Mouse (Mus musculus) forebrain, embryonic 14.5 days (tissue): ENCODE measurements around the gene Nup35. TPM values are rescaled to one million over a fixed set of nuclear protein-coding genes. Genes with fewer than 3 reads are reported as not detected.

Experiments
- ATAC-seq: fragments of 200-750 bp; cut with Nextera tagmentation; 2 replicates; pipeline ENCODE4 v1.8.0; 2017; ENCODE audit warnings: mild to moderate bottlenecking, moderate library complexity
- DNase-seq: peaks from one replicate; pipeline ENCODE4 v3.0.0-alpha.2; 2015; ENCODE audit warnings: low spot score
- H3K27ac ChIP-seq: fragments of 300-500 bp; sonication (generic); 2 replicates; pipeline ENCODE4 v1.5.1; 2014; ENCODE audit warnings: low read depth, mild to moderate bottlenecking, control low read depth, low read length, moderate library complexity
- H3K27me3 ChIP-seq: fragments of 300-500 bp; sonication (generic); replicated peaks from 2 replicates; pipeline ENCODE4 v1.6.1; 2014; ENCODE audit warnings: low read length, control low read depth, mixed read lengths; ENCODE audit not compliant: control insufficient read depth, insufficient read depth
- H3K36me3 ChIP-seq: fragments of 300-500 bp; sonication (generic); 2 replicates; pipeline ENCODE4 v1.6.1; 2014; ENCODE audit warnings: low read length, control low read depth; ENCODE audit not compliant: control insufficient read depth, insufficient read depth
- H3K4me1 ChIP-seq: fragments of 300-500 bp; sonication (generic); 2 replicates; pipeline ENCODE4 v1.6.1; 2014; ENCODE audit warnings: antibody characterized with exemption, low read length, control low read depth; ENCODE audit not compliant: control insufficient read depth, insufficient read depth
- H3K4me2 ChIP-seq: fragments of 300-500 bp; sonication (generic); 2 replicates; pipeline ENCODE4 v1.6.1; 2014; ENCODE audit warnings: mild to moderate bottlenecking, control low read depth, low read length
- H3K4me3 ChIP-seq: fragments of 300-500 bp; sonication (generic); 2 replicates; pipeline ENCODE4 v1.5.1; 2014; ENCODE audit warnings: low read depth, low read length, control low read depth
- H3K9ac ChIP-seq: fragments of 300-500 bp; sonication (generic); 2 replicates; pipeline ENCODE4 v1.6.1; 2014; ENCODE audit warnings: mild to moderate bottlenecking, low read length, control low read depth, moderate library complexity
- H3K9me3 ChIP-seq: fragments of 300-500 bp; sonication (generic); replicated peaks from 2 replicates; pipeline ENCODE4 v1.6.1; 2016; ENCODE audit warnings: low read length, control low read depth, mixed read lengths; ENCODE audit not compliant: control insufficient read depth
- WGBS: fragments of 180-500 bp; shearing (Covaris S2); extraction: QIAGEN DNeasy Blood & Tissue Kit; methylation state at CpG from one replicate; pipeline ENCODE4 v1.1.7; 2014; 5-methylcytosine and 5-hydroxymethylcytosine counted together
- polyA plus RNA-seq: library from polyadenylated mRNA; unstranded; fragments of >200 nt; fragmentation: Nextera tagmentation; extraction: Ambion mirVana; gene quantifications from 2 replicates; pipeline ENCODE4 v1.2.1, GENCODE M21; 2014

The Nup35 gene
- polyA plus RNA-seq, 1 experiment from 2014 or later: 66.1 TPM

DNA sequence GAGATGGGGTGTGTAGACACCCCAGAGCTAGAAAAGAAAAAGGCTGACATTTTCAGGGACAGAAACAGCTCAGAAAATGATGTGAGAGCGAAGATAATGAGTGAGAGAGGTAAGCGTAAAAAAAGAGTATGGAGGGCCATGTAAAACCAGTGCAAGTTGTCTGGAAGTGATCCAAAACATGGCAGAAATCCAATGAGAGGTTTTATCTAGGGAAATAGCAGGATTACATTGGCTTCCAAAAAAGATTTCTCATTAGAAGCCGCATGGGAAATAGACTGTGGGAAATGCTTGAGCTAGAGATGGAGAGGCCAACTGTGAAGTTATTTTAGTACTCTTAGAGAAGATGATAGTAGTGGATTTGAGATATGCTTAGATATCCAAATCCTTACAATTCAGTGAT, 4.9 kb downstream of the Nup35 start:
- ATAC-seq (no peak), DNase-seq (peak; percentile 24)
- H3K4me2 ChIP-seq: no peak overlapping the region
- H3K9ac ChIP-seq: no peak overlapping the region
- H3K27ac ChIP-seq: no peak overlapping the region
- no peaks in the 10 kb centered on the region for H3K27me3 ChIP-seq
- 72% methylated on average over 3 of the region's 3 CpGs for WGBS
- H3K4me3 ChIP-seq: no peak overlapping the region
- no peaks in the 10 kb centered on the region for H3K9me3 ChIP-seq
- peaks cover 9% of the 10 kb centered on the region for H3K36me3 ChIP-seq
- H3K4me1 ChIP-seq: peaks cover 6% of the 10 kb centered on the region

GRCm38 (mm10) chr2:80624523-80624922, 7.5 kb downstream of the Nup35 start:
- ATAC-seq (no peak), DNase-seq (no peak)
- Histone ChIP-seq H3K4me1 (no peaks in the 10 kb centered on the region), H3K9me3 (no peaks in the 10 kb centered on the region), H3K4me2 (no peak overlapping the region), H3K4me3 (no peak overlapping the region), H3K27ac (no peak overlapping the region), H3K36me3 (peaks cover 9% of the 10 kb centered on the region), H3K27me3 (no peaks in the 10 kb centered on the region), H3K9ac (no peak overlapping the region)
- 92% methylated on average over 4 of the region's 4 CpGs for WGBS

DNA sequence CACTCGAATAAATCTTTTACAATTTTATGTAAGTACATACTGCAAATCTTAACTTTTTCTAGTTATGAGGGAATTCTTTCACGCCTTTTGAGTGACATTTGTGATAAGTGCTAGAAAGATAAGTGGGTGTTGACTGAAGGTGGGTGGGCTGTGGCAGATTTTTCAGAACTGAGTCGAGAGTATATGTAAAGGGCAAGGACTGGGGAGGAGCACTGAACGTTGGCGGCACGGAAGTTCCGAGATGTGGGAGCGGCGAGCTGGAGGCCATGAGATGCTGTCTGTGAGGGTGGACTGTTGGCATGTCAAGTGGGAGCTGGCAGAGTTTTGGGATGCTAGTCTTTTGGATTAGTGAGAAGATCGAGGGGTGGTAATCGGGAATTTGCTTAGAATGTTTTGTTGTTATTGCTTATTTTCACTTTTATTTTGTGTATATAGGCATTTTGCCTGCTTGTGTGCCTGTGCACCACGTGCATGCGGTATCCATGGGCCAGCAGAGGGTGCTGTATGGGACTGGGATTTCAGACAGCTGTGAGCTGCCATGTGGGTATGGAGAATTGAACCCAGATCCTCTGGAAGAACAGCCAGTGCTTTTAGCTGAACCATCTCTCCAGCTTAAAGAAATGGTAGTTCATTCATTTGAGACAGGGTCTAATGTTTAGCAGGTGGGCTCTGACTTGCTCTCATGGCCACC, 15.4 kb downstream of the Nup35 start:
- Histone ChIP-seq H3K9me3 (no peaks in the 10 kb centered on the region), H3K4me2 (no peak overlapping the region), H3K27ac (no peak overlapping the region), H3K27me3 (no peaks in the 10 kb centered on the region), H3K9ac (no peak overlapping the region), H3K4me3 (no peak overlapping the region), H3K36me3 (no peaks in the 10 kb centered on the region), H3K4me1 (no peaks in the 10 kb centered on the region)
- no peak for DNase-seq
- no peak for ATAC-seq
- WGBS: 91% methylated on average over 13 of the region's 13 CpGs

DNA sequence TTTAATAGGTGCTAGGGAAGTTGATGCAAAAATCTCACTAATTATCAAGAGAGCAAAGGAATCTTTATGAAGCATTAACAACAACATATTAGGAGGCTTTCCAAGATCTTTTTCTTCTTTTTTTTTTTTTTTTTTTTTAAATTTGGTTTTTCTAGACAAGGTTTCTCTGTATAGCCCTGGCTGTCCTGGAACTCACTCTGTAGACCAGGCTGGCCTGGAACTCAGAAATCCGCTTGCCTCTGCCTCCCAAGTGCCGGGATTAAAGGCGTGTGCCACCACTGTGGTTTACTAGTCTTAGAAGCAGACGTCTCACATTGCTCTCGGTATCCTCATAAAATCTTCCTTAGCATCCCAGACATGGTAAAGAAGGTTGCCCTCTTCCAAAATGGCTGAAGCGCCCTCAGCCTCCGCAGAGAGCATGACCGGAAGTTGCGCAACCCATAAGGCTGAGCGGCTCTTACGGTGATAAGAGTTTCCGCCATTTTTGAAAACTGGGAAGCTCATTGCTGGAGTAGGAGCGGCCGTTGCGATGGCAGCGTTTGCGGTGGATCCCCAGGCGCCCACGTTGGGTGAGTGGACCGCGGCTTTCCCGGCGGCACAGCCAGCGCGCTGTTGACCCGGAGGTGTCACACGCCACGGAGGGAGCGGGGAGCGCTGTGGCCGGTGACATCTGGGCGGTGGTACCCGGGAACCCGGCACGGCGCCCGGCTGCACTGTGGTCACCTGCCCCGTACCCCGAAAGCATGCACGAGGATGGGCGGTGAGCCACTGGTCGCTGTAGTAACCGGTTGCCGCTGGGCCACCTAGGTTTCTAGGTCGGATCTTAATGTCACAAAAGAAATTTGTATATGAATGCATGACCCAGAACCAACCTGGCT, 21.6 kb downstream of the Nup35 start:
- H3K27ac ChIP-seq: peak overlapping the region; percentile 75

GRCm38 (mm10) chr2:80639398-80639797, 22.4 kb downstream of the Nup35 start:
- Histone ChIP-seq H3K4me2 (peak overlapping the region; percentile 64), H3K9ac (peak overlapping the region; percentile 79), H3K36me3 (peaks cover 17% of the 10 kb centered on the region), H3K4me3 (peak overlapping the region; percentile 87), H3K27me3 (no peaks in the 10 kb centered on the region), H3K9me3 (no peaks in the 10 kb centered on the region), H3K4me1 (peaks cover 4% of the 10 kb centered on the region), H3K27ac (no peak overlapping the region)
- no peak for ATAC-seq
- 12% methylated on average over 8 of the region's 8 CpGs for WGBS
- no peak for DNase-seq

More for the DNA sequence above, 21.6 kb downstream of the Nup35 start:
- Histone ChIP-seq H3K36me3 (peaks cover 9% of the 10 kb centered on the region), H3K4me1 (peaks cover 4% of the 10 kb centered on the region), H3K9ac (peak overlapping the region; percentile 79), H3K4me3 (peak overlapping the region; percentile 87), H3K27me3 (no peaks in the 10 kb centered on the region), H3K4me2 (peak overlapping the region; percentile 64), H3K9me3 (no peaks in the 10 kb centered on the region)
- peak; percentile 96 for DNase-seq
- WGBS: under 1% methylated on average over 45 of the region's 45 CpGs
- ATAC-seq: peak; percentile 98

DNA sequence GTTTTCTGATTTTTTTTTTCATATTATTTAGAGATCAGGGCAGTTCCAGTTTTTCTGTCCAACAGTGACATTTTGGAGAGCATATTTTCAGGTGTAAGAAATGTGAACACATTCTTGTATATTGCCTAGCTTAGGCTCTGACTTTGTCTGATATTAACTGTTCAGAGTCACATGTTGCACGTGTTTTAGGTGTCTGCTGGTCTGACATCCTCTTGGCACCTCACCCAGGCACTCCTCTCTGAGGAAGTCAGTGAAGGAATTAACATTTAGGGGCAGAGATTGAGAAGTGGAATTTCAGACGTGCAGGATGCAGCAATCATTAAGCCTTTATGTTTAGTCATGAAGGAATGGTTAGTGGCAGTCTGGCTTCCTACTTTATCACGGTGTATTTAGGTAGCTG, 22.8 kb downstream of the Nup35 start:
- H3K36me3 ChIP-seq: peaks cover 19% of the 10 kb centered on the region
- H3K4me1 ChIP-seq: peaks cover 4% of the 10 kb centered on the region
- no peak overlapping the region for H3K27ac ChIP-seq
- DNase-seq: no peak
- H3K9ac ChIP-seq: no peak overlapping the region
- peak overlapping the region; percentile 64 for H3K4me2 ChIP-seq
- ATAC-seq: no peak
- WGBS: 69% methylated on average over 3 of the region's 3 CpGs
- no peaks in the 10 kb centered on the region for H3K9me3 ChIP-seq
- H3K4me3 ChIP-seq: no peak overlapping the region
- H3K27me3 ChIP-seq: no peaks in the 10 kb centered on the region

- no peak overlapping the region for H3K4me3 ChIP-seq
- H3K4me1 ChIP-seq: no peaks in the 10 kb centered on the region
- no peaks in the 10 kb centered on the region for H3K27me3 ChIP-seq
- no peak overlapping the region for H3K9ac ChIP-seq
- peaks cover 13% of the 10 kb centered on the region for H3K36me3 ChIP-seq
- DNase-seq (no peak), ATAC-seq (no peak)
- no peaks in the 10 kb centered on the region for H3K9me3 ChIP-seq
- H3K4me2 ChIP-seq: no peak overlapping the region
- no peak overlapping the region for H3K27ac ChIP-seq
Measured at GRCm38 (mm10) chr2:80661414-80661813, 44.4 kb downstream of the Nup35 start.

GRCm38 (mm10) chr2:80662682-80663081, 45.6 kb downstream of the Nup35 start:
- no peak for DNase-seq
- H3K4me2 ChIP-seq: no peak overlapping the region
- WGBS: 91% methylated on average over 2 of the region's 2 CpGs
- H3K27me3 ChIP-seq: no peaks in the 10 kb centered on the region
- 0 out of 2 replicates have a peak, but pooled peaks cover 6% of the 10 kb centered on the region for H3K36me3 ChIP-seq
- H3K27ac ChIP-seq: no peak overlapping the region
- no peaks in the 10 kb centered on the region for H3K9me3 ChIP-seq
- no peak overlapping the region for H3K9ac ChIP-seq
- no peak for ATAC-seq
- no peak overlapping the region for H3K4me3 ChIP-seq
- H3K4me1 ChIP-seq: no peaks in the 10 kb centered on the region
